Mouse (Mus musculus) myocyte (in vitro differentiated cells): ENCODE data around the gene Nrp2. TPM values are rescaled to one million over a fixed set of nuclear protein-coding genes. Genes with fewer than 3 reads are reported as not detected.

Source experiments
- H3K27me3 ChIP-seq: one replicate; pipeline ENCODE4 v1.6.1; 2011; ENCODE audit not compliant: control insufficient read depth, insufficient read depth, insufficient read length
- H3K36me3 ChIP-seq: one replicate; pipeline ENCODE4 v1.6.1; 2011; ENCODE audit not compliant: control insufficient read depth, insufficient read depth
- H3K4me2 ChIP-seq: one replicate; pipeline ENCODE4 v1.6.1; 2011; ENCODE audit warnings: low read depth, control low read depth
- H3K4me3 ChIP-seq: one replicate; pipeline ENCODE4 v1.5.1; 2011; ENCODE audit warnings: mild to moderate bottlenecking, control low read depth, moderate library complexity
- H3K79me2 ChIP-seq: one replicate; pipeline ENCODE4 v1.6.1; 2011; ENCODE audit not compliant: control insufficient read depth, insufficient read depth
- H3ac ChIP-seq: one replicate; pipeline ENCODE4 v1.6.1; 2011; ENCODE audit not compliant: control insufficient read depth, insufficient read length
- CEBPB ChIP-seq: IDR thresholded peaks from 2 replicates; pipeline ENCODE4 v1.6.1; 2011; ENCODE audit warnings: mild to moderate bottlenecking, moderate library complexity; ENCODE audit not compliant: poor library complexity, insufficient read depth, severe bottlenecking
- E2F4 ChIP-seq: IDR thresholded peaks from one replicate; pipeline ENCODE4 v1.6.1; 2011; ENCODE audit warnings: mild to moderate bottlenecking, control low read depth, moderate library complexity; ENCODE audit not compliant: insufficient read depth
- MAX ChIP-seq: IDR thresholded peaks from one replicate; pipeline ENCODE4 v1.6.1; 2011; ENCODE audit warnings: low read depth, mild to moderate bottlenecking, control low read depth
- MYOD1 ChIP-seq, 3 experiments: IDR thresholded peaks; one replicate each; pipeline ENCODE4 v1.6.1; 2011; ENCODE audit warnings: control low read depth in 2 of 3, low read depth in 2 of 3, mild to moderate bottlenecking in 2 of 3, moderate library complexity in 1 of 3; ENCODE audit not compliant: insufficient read length in 2 of 3, control insufficient read depth in 1 of 3
- MYOG ChIP-seq, 3 experiments: IDR thresholded peaks; one replicate each; pipeline ENCODE4 v1.6.1; 2011; ENCODE audit warnings: control low read depth in 2 of 3, low read depth in 2 of 3, mild to moderate bottlenecking in 2 of 3; ENCODE audit not compliant: insufficient read length in 2 of 3, control insufficient read depth in 1 of 3, insufficient read depth in 1 of 3
- POLR2A ChIP-seq: IDR thresholded peaks from one replicate; pipeline ENCODE4 v1.6.1; 2011; ENCODE audit warnings: low read depth, mild to moderate bottlenecking, control low read depth, moderate library complexity; ENCODE audit not compliant: insufficient read length
- POLR2AphosphoS2 ChIP-seq: IDR thresholded peaks from one replicate; pipeline ENCODE4 v1.6.1; 2011; ENCODE audit warnings: low read depth, control low read depth; ENCODE audit not compliant: insufficient read length
- REST ChIP-seq: IDR thresholded peaks from one replicate; pipeline ENCODE4 v1.6.1; 2011; ENCODE audit warnings: mild to moderate bottlenecking, control low read depth, moderate library complexity; ENCODE audit not compliant: insufficient read depth, insufficient read length
- SRF ChIP-seq: IDR thresholded peaks from one replicate; pipeline ENCODE4 v1.6.1; 2011; ENCODE audit warnings: low read depth; ENCODE audit not compliant: control insufficient read depth, insufficient read length
- TCF12 ChIP-seq: IDR thresholded peaks from one replicate; pipeline ENCODE4 v1.6.1; 2011; ENCODE audit warnings: mild to moderate bottlenecking, control low read depth; ENCODE audit not compliant: poor library complexity, insufficient read depth, severe bottlenecking
- TCF3 ChIP-seq: IDR thresholded peaks from one replicate; pipeline ENCODE4 v1.6.1; 2011; ENCODE audit warnings: low read depth, control low read depth; ENCODE audit not compliant: insufficient read length
- USF1 ChIP-seq: IDR thresholded peaks from one replicate; pipeline ENCODE4 v1.6.1; 2011; ENCODE audit warnings: low read depth, mild to moderate bottlenecking, control low read depth, moderate library complexity
- polyA plus RNA-seq: library from polyadenylated mRNA; unstranded; fragments of >200 nt; fragmentation: generic; extraction: Trizol; gene quantifications from one replicate; pipeline ENCODE4 v1.2.1, GENCODE M21; 2012; ENCODE audit warnings: missing spikeins

Gene Nrp2
- 18.3 TPM for polyA plus RNA-seq

DNA sequence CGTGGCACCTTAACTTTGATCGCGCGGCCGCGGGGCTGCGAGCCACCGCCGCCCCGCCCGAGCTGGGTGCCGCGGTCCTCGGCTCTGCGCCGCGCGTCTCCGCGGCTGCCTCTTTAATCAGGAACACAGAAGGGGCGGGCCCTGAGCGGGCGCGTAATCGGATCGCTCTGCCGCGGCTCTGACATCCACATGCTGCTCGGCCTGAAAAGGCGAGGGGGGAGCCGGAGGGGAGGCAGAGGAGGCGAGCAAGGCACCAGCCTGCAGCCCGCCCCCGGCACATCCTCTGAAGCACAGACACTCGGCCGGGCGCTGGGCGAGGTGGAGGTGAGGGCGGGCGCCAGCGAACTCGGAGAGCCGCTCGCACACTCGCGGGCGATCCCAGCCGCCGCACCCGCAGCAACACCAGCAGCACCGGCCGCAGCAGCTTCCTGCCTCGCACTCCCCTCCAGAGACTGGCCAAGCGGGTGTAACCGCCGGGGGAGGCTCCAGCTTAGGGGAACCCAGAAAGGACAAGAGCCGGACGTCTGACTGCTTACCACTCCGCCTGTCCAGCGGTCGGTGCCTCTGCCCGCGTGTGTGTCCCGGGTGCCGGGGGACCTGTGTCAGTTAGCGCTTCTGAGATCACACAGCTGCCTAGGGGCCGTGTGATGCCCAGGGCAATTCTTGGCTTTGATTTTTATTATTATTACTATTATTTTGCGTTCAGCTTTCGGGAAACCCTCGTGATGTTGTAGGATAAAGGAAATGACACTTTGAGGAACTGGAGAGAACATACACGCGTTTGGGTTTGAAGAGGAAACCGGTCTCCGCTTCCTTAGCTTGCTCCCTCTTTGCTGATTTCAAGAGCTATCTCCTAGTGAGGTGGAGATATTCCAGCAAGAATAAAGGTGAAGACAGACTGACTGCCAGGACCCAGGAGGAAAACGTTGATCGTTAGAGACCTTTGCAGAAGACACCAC lies at the start of gene Nrp2:
Gene Nrp2 (plus strand): TSS at position 128 of the 959 bp plus-strand sequence.
- peaks cover 42% of the 10 kb centered on the region for H3K79me2 ChIP-seq
- no peaks in the 10 kb centered on the region for H3K36me3 ChIP-seq
- no peak for TF ChIP-seq MYOG (IDR thresholded peaks at IDR 0.05; ENCODE audit: control insufficient read depth in 1 of 3, insufficient read depth in 1 of 3, insufficient read length in 2 of 3, low read depth in 2 of 3)
- no peak for TF ChIP-seq TCF3
- TF ChIP-seq REST = no peak
- TF ChIP-seq SRF = no peak
- no peak for TF ChIP-seq CEBPB
- TF ChIP-seq MAX = no peak
- peak in 1 of 3 experiments; percentile 39 for TF ChIP-seq MYOD1 (IDR thresholded peaks at IDR 0.05; ENCODE audit: control insufficient read depth in 1 of 3, insufficient read length in 2 of 3, low read depth in 2 of 3)
- no peak for TF ChIP-seq E2F4
- no peak for TF ChIP-seq USF1
- no peak for TF ChIP-seq TCF12
- peak; percentile 89 for TF ChIP-seq POLR2A
- TF ChIP-seq POLR2AphosphoS2 = peak; percentile 89
- H3K4me3 ChIP-seq = peak within 1 kb of the TSS; percentile 85
- H3ac ChIP-seq = peak within 1 kb of the TSS; percentile 47
- peak within 1 kb of the TSS; percentile 99 for H3K4me2 ChIP-seq
- H3K27me3 ChIP-seq = no peaks in the 10 kb centered on the region

- Histone ChIP-seq H3K36me3 (no peaks in the 10 kb centered on the region), H3K79me2 (no peaks in the 10 kb centered on the region), H3K4me2 (no peak overlapping the region), H3K4me3 (no peak overlapping the region), H3ac (no peak overlapping the region), H3K27me3 (no peaks in the 10 kb centered on the region)
- TF ChIP-seq TCF12 = no peak
- TF ChIP-seq SRF = no peak
- no peak for TF ChIP-seq MAX
These were observed 48.6 kb upstream of the Nrp2 start for GRCm38 (mm10) chr1:62654436-62654835.

GRCm38 (mm10) chr1:62664960-62665645 lies 38.0 kb upstream of the Nrp2 start:
- Histone ChIP-seq H3ac (no peak overlapping the region), H3K27me3 (no peaks in the 10 kb centered on the region), H3K36me3 (no peaks in the 10 kb centered on the region), H3K4me3 (no peak overlapping the region), H3K4me2 (peak overlapping the region; percentile 34), H3K79me2 (no peaks in the 10 kb centered on the region)
- TF ChIP-seq TCF3 = no peak
- no peak for TF ChIP-seq SRF
- no peak for TF ChIP-seq MYOG (IDR thresholded peaks at IDR 0.05; ENCODE audit: control insufficient read depth in 1 of 3, insufficient read depth in 1 of 3, insufficient read length in 2 of 3, low read depth in 2 of 3)
- TF ChIP-seq REST = no peak
- no peak for TF ChIP-seq POLR2A
- no peak for TF ChIP-seq TCF12

DNA sequence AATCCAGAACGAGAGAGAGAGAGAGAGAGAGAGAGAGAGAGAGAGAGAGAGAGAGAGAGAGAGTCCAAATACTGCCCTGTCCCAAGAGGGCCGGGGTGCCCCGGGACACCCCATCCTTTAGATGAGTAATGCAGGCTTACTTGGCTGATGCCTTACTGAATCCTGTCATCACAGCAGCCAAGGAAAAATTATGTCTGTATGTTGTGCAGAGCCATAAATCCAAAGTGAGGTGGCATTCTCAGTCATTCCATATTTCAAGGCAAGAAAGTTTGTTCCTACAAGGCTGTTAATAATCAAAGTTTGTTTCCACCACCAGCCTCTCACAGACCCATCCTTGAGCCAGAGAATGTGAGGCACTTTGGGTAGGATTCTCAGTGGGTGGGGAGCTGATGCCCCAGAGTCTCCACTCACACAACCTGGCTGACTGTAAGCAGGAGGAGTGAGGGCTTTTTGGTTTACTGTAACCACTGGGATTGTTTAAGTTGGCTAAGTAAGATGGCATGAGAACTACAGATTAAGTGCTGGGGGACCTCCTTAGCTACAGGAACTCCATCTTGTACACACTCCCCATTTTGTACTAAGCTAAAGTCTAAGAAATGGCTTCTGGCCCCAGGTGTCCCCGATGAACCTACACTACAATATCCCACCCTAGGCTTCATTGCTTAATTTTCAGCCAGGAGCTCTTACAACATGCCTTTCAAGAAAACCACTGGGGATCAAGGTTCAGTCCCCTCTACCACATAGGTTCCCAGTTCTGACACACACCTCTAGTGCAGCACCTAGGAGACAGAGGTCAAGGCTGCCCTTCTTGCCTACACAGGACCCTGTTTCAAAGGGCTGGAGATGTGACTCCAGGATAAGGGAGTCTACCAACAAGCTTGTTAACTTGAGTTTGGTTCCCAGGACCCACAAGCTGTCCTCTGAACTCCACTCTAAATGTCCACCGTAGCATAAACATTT lies 37.0 kb upstream of the Nrp2 start:
- no peak overlapping the region for H3K4me3 ChIP-seq
- H3K36me3 ChIP-seq = no peaks in the 10 kb centered on the region
- no peaks in the 10 kb centered on the region for H3K79me2 ChIP-seq
- TF ChIP-seq REST (no peak), USF1 (no peak), POLR2AphosphoS2 (no peak), E2F4 (no peak), POLR2A (no peak), TCF3 (no peak)
- H3K4me2 ChIP-seq = peak overlapping the region; percentile 34
- H3K27me3 ChIP-seq = no peaks in the 10 kb centered on the region
- no peak overlapping the region for H3ac ChIP-seq
